Mouse (Mus musculus): ENCODE data around the gene Tns1. TPM values are rescaled to one million over a fixed set of nuclear protein-coding genes. Genes with fewer than 3 reads are reported as not detected.

Gene Tns1
- polyA plus RNA-seq, 1 experiment: 0.85 TPM

DNA sequence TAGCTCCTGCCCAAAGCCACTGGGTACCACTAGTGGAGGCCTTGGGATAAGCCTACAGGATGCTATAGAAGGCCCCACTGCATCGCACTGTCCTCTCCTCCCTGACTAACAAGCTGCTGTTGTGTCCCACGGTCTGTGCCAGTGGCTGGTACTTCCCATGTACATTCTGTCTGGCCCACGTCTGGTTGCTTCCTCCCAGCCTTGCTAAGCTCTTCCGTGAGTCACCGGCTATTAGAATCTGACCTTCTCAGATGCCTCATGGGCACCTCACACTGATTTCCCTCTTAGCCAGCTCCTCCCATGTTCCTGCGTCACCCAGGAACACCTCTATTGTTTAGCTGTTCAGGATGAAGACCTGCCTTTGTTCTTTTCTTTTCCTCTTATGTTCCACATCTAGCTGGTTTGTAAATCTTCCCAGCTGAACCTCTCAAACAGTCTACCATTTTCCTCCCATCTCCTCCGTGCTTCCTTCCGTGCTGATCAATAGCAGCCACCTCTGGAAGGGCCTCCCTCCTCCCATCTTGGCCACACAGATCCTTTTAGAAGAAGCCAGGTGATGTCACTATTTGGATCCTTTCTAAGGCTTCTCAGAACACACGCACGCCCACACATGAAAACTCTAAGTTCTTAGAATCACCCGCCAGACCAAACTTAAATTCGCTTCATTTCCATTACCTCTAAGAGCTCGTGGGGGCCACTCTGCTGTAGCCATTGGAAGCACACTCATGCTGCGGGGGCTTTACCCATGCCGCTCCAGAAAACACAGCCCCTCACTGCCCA lies 176.5 kb downstream of the Tns1 start:
- no peak for TF ChIP-seq GATA1 (IDR thresholded peaks at IDR 0.05; ENCODE audit: low read length)

DNA sequence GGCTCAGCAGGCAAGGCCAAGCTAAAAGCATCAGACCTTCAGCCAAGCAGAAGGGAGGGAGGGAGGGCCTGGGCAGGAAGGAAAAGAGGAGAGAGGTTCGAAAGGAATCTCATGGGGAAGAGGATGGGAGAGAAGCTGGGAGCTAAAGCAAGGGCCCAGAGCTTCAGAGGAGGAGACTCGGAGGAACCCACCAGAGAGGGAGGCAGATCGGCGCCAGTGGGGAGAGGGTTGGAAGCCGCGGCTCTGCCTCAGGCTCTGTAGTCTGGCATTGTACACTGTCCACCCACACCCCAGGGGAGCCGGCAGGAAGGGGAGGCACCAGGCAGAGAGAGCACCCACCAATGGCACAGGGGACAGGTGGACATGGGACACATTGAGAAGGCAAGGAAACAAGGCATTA lies 177.5 kb downstream of the Tns1 start:
- TF ChIP-seq GATA1 (IDR thresholded peaks at IDR 0.05; ENCODE audit: low read length): no peak

DNA sequence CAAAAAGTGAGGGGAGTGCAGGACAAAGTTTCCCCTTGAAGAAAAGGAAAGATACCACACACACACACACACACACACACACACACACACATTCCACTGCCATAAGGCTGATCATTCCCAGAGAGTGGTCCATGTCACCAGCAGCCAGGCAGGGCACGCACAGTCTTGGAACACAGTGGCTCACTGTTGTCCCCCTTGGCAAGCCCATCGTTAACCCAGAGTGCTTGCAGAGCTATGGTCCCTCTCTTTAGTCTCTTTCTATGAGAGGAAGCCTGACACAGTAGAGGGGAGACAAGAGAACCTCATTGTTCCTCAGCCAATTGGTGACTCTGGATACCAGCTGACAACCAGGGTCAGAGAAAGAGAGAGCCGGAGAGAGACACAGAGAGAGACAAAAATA lies 179.9 kb downstream of the Tns1 start:
- no peak for TF ChIP-seq GATA1 (IDR thresholded peaks at IDR 0.05; ENCODE audit: low read length)

DNA sequence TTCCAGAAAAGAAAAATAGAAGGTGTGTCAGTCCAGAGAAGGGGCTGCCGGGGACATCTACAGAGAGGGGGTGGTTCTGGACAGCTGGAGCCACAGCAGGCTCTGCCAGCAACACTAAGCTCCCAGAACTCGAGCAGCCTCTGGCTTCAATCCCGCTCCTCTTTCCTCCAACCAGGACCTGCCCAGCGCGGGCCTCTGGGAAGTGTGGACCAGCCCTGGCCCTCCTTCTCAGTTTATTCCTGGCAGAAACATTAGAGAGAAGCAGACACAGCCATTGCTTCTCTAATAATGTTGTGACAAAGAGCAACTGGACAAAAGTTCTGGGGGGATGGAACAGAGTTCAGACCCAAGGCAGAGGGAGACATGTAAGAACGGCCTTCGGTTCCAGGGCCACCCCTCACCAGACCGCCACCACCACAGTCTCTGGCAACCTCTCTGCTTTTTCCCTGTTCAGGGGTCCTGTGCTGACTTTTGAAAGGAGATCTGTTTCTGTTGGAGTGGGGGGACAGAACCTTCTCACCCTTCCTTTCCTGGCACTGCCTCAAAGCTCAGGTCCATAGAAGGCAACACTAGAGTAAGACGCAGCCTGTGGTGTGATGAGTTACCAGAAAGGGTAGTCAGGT lies 180.5 kb downstream of the Tns1 start:
- no peak for TF ChIP-seq GATA1 (IDR thresholded peaks at IDR 0.05; ENCODE audit: low read length)

DNA sequence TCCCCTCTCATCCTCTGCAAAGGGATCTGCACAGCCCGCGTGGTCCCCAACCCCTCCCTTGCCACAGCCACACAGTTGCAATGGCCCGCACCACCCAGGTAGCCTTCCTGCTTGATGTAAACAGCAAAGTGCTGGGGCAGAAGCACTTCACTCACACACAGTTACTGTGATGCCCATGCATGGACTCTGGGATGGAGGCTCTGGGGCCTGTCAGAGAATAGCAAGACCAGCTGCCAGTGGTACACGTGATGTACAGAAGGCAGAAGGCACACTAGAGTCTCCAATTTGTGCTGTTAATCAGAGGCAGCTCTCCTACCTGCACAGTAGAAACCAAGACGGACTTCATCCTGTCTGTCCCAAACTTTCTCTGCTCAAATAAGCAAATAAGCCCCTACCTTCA lies 181.0 kb downstream of the Tns1 start:
- no peak for TF ChIP-seq GATA1 (IDR thresholded peaks at IDR 0.05; ENCODE audit: low read length)

DNA sequence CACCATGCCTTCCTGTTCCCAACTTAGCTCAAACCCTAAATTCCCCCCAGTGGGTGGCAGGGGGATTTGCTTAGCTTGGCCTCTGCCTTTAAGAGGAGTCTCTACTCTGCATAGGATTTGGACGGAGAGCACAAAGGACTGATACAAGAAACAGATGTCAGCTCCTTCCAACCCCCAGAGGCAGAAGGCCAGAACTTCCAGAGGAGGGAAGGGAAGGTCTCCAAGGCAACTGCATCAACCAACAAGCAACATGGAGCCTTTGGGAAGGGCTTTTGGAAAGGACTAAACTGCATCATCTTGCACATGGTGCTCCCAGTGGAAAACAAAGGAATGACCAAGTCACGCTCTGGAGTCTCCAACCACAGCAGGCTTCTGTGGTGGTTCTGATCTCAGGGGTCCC lies 182.0 kb downstream of the Tns1 start:
- no peak for TF ChIP-seq GATA1 (IDR thresholded peaks at IDR 0.05; ENCODE audit: low read length)

DNA sequence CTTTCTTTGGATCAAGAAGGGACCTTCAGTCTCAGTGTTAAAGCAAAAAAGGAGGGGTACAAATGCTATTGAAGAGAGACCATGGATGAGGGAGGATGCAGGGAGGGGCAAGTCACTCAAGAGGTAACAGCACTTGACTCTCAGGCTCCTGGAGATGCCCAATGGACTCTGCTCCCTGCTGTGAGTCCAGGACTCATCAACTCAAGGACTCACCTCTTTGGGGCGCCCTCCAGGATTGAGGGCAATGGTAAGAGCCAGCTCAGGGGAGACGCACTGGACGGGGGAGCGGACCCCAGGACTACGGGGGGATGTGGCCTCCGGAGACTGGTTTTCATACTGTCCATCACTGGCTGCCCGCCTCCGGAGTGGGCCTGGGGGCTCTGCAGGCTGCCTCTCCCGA lies 182.6 kb downstream of the Tns1 start:
- no peak for TF ChIP-seq GATA1 (IDR thresholded peaks at IDR 0.05; ENCODE audit: low read length)

DNA sequence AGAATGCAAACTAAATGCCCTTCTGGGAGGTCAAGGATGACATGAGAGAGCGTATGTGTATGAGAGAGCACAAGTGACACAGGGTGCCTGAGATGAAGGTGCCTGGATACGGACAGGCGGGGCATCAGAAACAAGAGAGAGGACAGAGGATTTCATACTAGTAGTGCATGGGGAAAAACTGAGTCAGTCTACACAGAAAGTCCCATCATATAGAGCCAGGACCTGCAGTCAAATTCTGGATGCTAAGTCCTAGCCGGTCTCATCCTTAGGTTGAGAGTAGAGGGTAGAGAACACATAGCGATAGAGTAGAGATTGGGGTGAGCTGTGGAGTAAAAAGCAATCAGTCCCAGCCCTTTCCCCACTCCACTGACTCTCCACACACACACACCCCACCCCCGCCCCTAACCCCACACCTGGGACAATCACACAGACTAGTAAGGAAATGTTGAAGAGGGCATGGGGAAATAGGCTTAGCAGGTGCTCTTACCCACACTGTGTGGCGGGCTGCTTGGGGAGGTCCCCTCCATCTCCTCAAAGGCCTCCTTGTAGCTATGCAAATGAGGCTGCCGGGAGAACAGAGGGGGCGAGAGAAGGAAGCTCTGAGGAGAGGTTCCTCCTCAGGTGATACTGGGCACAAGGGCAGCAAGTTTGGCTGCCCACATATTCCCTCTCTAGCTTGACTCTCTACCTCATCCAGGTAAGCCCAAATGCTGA lies 183.6 kb downstream of the Tns1 start:
- no peak for TF ChIP-seq GATA1 (IDR thresholded peaks at IDR 0.05; ENCODE audit: low read length)

DNA sequence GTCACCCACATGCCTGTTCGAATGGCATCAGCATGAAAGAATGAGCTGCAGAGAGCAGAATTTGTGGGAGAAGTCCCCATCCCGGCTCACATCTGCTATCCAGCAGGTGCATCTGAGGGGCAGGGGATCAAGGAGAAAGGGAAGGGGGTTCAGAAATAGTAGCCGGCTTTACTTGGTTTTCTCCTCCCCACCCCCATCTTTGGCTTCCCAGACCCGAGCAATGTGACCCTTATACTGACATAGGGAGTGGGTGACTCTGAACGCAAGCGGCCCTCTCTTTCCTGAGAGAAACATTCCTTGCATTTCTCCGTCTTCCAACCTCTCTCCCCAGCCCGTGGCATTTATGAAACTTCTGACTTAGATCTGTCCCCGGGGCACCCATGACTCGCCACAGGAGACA lies 185.7 kb downstream of the Tns1 start:
- TF ChIP-seq GATA1 (IDR thresholded peaks at IDR 0.05; ENCODE audit: low read length): no peak

DNA sequence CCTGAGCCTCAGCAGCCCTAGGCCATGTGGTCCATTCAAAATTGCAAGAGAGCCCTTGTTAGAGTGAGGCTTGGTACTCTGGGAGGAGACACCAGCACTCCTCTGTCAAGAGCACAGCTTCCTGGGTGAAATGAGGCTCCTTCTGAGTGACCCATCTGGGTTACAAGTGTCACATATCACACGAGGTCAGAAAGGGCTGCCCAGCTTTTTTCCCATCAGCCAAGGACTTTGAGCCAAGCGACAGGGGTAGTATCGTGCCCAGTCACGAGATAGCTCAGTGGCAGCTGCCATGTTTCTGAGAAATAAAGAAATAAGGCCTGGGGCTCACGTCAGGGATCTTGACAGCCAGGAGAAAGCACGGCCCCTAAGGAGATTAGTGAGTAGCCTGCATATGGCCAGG lies 186.4 kb downstream of the Tns1 start:
- no peak for TF ChIP-seq GATA1 (IDR thresholded peaks at IDR 0.05; ENCODE audit: low read length)

DNA sequence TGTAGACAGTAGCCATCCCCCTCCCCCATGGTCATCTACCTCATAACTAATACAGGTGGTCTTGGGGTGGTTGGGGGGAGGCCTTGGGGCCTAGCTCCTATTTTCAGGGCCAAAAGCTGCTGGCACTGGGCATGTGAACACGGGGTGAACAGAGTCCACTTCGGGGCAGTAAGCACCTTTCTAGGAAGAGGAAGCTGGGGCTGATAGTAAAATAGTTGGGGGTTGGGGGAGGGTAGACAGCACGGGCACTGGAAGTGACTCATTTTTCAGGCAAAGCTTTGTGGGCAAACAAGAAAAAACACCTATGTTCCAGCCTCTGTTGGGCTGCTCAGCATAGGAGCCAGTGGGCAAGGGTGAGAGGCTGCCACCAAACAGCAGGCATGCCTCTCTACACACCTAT lies 187.7 kb downstream of the Tns1 start:
- no peak for TF ChIP-seq GATA1 (IDR thresholded peaks at IDR 0.05; ENCODE audit: low read length)

DNA sequence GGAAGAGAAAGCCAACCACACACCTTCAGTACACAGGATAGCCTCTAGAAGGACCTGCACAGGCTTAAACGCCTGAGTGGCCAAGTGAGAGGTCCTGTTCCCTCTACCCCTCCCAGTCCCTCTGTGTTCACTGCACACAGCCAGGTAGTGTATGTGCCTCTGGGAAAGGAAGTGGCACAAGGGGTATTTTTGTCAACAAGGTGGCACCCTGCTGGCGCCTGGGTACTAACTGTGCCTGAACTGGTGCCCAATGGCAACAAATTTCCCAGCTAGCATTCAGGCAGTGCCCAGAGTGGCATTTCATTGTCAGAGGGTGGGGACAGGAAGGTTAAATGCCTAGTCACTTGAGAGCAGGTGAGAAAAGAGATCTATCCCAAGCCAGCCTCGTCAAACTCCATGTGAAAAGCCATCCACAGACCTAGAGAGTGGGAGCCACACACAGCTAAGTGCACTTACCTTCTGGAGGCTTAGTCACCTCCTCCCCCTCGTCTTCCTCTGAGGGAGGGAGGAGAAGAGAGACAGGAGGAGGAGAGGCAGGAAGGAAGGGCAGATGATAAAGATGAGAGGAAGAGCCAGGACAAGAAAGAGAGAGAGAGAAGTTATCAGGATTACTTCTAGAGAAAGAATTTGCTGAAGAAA lies 188.7 kb downstream of the Tns1 start:
- no peak for TF ChIP-seq GATA1 (IDR thresholded peaks at IDR 0.05; ENCODE audit: low read length)

DNA sequence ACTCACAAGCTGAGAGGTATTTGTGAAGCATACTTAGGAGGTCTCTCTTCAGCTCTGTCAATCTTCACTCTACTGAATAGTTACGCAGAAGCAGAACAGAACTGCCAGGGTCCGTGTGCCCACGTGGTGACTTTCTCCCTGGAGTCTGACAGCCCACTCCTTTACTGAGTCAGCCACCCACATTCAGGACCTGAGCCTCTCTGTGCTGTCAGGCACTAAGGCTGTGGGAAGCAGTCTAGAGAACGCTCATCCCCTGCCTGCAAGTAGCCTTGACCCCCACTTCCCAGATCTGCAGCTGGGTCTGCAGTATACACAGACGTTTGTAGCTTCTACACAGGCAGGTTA lies 191.1 kb downstream of the Tns1 start:
- no peak for TF ChIP-seq GATA1 (IDR thresholded peaks at IDR 0.05; ENCODE audit: low read length)

DNA sequence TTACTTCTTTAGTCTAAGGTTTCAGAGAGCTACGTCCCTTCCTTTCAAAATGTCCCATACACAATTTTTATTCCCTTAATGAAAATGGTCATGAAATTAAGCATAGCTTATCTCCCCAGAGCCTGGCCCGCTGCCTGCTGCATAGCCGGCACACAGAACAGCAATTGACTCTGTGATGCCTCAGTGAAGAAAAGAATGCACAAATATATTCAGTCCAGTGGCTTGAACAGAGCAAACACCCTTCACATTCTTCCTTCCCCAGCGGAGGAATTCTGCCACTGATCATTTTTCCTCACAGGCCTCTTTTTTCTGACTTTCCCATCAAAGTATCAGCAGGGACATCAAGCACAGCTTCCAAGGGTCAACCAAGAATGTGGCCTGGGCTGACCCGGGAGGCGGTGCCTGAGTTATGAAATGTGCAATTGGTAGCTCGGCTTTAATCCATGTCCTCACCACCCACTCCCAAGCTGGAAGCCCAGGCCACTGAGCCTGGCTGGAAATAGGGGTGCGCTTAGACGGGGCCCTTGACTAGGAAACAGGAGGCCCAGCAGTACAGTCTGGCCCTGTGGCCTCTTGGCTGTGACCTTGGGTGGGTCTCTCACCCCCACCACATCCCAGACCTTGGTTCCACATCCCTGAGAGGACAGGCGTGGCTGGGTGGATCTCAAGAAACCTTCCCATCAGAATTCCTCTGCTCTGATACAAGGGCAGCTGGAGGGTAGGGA lies 191.7 kb downstream of the Tns1 start:
- TF ChIP-seq GATA1 (IDR thresholded peaks at IDR 0.05; ENCODE audit: low read length): no peak

DNA sequence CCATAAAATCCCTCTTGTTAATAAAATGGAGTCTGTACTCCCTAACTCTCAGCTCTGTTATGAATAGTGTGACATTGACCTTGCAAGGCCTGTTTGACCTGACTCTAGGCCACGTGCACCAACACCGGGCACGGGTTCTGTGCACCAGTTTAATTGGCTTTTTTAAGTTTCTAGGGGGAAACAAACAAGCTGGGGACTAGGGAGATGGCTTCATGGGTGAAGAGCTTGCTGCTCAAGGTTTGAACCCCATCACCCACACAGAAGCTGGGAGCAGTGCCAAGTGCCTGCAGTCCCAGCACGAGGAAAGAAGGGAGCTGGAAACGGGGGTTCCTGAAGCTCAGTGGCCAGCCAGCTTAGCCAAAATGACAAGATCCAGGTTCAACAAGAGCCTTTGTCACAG lies 192.4 kb downstream of the Tns1 start:
- TF ChIP-seq GATA1 (IDR thresholded peaks at IDR 0.05; ENCODE audit: low read length): no peak
